Mouse (Mus musculus) lung, postnatal 10 days (tissue): ENCODE measurements at regions not wholly inside any gene's neighbourhood (a gene's known extent, or its start where the extent isn't known, plus 50 kb on each side); places are given as distances from the start of the nearest gene placed in this dataset.

ENCODE experiments used
- DNase-seq: peaks from one replicate; pipeline ENCODE4 v3.0.0; 2021

GRCm38 (mm10) chr9:118204456-118204855 is 54.5 kb upstream of the Cmc1 start:
- DNase-seq, result no peak

DNA sequence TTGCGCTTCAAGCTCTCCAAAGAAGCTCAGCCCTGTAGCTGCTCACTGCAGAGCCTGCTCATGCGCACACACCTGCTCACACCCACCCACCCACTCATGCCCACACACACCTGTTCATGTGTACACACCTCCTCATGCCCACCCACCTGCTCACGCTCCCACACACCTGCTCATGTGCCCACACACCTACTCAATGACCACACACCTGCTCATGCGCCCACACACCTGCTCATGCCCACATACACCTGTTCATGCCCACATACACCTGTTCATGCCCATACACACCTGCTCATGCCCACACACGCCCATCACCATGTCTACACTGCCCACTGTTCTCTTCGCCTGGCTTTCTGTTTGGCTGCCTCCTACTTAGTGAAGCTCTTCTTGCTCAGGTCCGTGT is 56.5 kb upstream of the Cmc1 start:
- DNase-seq, result no peak

DNA sequence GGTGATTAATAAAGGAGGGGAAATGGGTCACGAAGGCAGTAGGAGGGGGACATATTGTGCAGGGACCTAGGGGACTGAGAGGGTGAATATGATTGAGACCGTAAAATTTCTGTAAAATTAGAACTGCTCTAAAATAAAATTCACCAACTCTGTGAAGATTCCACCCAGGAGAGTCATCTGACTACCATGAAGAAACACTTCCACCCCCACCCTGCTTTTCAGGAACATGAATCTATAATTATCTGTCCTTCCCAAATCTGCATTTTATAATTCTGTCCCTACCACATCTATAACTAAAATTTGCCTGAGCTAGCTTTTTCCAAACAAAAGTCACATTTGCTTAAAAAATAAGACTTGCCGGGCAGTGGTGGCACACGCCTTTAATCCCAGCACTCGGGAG is 69.7 kb upstream of the Cmc1 start:
- DNase-seq, result no peak

GRCm38 (mm10) chr9:118221186-118221585 is 71.2 kb upstream of the Cmc1 start:
- no peak for DNase-seq

DNA sequence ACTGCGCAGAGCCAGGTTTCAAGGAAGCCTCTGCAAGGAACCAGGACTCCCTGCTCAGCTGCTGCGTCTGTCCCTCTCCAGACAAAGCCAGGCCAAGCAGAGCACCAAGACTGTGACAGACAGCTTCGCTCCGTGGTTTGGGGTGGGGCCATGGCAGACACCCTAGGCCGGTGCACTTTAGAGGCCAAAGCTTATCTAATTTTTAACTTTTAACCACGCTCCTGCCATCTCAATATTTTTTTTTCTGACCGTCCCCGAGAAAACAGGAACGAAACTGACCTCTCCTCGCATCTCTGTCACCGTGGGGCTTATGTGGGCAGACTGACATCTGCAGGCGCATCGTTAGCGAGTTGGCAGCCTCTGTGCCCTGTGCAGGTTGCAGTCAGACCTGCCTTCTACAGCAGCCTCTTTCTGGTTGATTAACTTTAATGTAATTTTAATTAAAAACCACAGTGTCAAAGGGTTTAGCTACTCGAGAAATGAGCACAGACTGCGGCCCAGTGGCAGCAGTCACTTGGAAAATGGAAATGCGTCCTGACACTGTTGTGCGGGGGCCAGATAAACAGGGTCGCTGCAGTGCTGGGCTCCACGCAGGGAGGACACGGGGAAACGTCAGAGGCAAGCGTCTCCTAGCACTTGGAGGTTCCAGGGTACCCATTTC is 77.6 kb upstream of the Cmc1 start:
- no peak for DNase-seq

DNA sequence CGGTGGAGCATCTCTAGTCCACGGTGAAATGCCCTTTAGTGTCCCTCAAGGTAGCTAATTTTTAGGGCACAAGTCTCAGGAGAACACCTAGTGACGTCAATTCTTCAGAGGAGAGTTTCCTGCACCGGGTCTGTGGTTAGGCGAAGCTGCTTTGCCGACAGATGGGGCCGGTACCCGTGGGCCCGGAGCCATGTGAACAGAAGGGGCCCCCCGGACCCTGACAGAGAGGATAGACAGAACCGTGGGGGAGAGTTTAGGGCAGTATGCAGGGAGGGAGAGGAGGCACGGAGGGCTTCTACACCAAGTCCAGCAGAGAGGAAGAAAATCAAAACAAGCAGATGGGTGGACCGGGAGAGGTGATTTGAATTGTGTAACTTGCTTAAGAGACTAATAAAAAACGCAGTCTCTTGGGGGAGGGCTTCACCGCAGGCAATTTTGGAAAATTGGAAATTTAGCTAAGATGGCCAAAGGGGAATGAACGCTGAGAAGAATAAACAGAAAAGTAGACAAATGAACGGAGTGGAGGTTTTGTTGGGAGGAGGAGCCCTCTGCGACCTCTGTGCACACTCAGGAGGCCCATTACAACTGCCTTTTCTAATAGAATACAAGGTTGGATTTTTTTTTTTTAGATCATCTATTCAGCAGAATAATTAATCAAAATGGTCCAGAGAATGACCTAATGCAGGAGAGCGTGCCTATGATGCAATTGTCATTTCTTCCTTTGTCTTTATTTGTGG is 78.9 kb upstream of the Cmc1 start:
- DNase-seq, result no peak

DNA sequence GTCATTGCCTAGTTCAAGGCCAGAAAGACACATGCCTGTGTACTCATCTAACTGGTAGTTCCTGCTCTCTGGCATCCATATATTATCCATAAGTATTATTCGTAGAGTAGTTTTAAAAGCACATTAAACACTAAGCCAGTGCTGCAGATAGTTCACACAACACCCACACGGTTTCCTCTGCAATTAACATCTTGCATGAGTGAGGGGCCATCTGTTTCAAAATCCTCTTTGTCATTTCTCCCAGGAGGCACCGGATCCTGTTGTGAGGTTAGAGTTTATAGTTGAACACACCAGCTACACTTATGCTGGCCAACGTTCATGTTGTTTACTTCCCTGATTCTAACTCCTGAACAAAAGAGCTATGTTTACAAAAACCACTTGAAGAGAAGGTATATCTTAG is 90.7 kb upstream of the Cmc1 start:
- DNase-seq, result no peak

DNA sequence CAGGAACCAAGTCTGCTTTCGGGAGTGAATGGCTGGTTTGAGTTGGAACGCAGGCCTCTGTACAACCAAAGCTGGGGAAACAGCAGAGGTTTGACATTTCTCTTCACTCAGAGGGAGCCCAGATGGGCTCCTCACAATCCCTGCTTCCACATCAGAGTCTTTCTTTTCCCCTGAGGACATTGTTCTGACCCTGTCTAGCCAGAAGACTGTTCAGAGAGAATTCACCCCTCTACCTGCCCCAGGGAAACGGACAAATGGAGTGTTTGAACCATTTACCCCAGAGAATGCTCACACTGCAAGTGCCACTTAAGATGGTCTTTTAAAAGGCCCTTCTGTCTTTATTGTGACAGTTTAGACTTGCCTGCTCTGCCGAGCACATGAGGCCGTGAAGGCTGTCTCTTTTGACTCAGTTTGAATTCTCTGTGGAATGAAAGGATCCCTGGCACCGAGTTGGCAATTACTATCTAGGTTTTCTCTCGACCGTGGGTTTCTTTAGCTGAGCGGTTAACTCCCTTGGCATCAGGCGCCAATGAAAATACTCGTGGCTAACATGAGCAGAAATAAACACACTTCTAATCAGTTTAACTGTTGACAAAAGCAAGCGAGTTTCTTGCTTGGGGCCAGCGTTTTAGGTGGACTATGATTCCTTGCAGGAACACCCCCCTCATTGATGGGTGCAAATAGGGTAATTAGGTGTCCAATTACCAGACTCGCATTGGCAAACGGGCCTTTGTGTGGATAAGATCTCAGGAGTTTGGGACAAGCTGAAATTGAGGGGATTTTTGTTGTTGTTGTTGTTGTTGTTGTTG is 97.0 kb upstream of the Cmc1 start:
- no peak for DNase-seq

GRCm38 (mm10) chr9:118253829-118254228 is 103.9 kb upstream of the Cmc1 start:
- no peak for DNase-seq

- DNase-seq, result no peak
These were observed 105.3 kb upstream of the Cmc1 start for GRCm38 (mm10) chr9:118255200-118255733.

- no peak for DNase-seq
These were observed 105.8 kb upstream of the Cmc1 start for GRCm38 (mm10) chr9:118255751-118256266.

DNA sequence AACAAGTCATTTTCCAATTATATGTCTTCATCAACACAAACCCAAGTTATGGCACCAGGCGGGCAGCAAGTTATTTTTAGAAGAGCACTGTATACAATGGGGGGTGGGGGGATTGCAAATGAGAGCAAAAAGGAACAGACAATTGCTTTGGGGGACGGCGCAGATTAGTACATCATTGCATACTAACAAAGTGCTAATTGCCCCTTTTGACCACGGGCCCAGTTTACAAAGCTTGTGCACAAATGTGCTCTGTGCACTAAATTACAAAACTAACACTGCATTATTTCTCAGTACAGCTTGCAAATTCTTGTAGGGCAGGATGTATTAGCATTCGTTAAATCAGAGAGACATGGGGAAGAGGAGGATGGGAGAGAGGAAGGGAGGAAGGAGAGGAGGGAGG is 116.3 kb upstream of the Cmc1 start:
- DNase-seq, result no peak

DNA sequence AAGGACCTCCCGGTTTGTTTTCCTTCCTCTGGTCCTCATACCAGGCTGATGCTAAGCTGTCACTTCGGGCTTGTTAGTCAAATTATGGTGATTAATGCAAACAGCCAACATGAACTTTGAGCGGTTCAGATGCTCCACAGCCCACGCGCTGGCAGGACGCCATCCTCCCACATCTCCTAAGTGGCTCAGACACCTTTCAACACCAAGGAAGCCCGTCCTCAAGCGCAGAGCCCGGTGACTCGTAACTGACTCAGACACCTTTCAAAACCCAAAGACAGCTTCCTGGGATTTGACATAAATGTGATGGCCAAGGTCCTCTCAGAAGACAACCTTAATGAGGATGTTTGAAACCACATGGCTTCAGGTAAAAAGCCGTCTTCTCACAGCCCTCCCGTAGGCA is 121.7 kb upstream of the Cmc1 start:
- no peak for DNase-seq

DNA sequence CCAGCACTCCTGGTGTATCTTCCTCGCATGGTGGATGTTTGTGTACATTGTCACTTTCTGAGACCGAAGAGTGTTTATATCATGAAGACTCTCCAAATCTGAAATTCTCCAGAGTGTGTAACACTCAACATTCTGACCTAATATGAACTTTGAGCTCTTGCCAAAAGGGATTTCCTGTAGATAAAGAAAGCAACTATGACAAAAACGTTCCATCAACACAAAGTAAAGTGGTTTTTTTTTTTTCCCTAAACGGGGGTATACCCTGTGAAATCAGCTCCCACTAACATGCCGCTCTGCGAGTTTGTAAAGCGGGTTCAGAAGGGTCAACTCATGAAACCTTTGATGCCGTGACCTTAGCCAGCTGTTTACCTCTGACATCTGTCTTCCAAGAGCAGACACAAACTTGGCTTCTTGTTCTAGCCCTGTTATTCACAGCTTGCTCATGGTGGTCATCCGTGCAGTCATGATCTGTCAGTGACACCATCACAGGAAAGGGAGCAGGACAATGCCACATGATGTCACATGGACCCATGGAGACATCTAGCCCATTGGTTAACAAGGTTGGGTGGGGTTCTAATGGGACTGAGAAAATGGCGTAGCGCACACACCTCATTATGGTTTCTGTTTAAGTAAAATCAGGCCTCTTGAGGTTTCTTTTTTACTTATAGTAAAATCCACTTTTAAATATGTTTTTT is 122.9 kb upstream of the Cmc1 start:
- DNase-seq, result peak; percentile 31

DNA sequence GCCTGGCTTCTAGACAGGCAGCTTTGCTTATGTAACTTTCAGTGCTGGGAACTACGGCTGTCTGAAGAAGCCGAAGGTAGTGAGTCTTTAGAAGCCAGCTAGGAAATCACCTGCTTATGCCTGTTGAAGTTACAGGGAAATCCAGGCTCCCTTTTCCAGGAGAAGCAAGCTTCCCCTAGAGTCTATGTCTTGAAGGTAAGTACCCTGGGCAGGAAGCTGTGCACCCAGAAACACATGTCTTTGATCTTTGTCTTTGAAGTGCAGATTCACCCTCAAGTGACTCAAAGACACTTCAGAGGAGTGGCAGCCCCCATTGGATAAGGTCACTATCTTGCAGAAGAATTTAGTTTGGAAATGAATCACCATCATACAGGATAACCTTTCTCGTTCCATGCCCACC is 135.5 kb upstream of the Cmc1 start:
- no peak for DNase-seq

DNA sequence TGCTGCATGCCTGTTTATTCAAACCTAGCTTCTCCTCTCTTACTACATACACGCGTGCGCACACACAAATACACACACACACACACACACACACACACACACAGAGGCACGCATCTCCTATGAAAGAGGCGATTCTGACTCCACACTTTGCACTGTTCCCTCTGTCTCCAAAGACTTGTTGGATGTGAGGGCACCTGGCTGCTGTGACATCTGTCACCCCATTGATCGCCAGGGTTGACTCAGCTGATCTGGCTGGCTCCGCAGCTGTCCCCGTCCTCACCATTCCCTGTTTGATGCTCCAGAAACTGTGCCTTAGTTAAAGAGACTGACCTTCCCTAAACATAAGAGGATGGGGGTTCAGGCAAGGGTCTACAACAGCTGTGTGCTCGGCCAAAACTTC is 137.6 kb upstream of the Cmc1 start:
- no peak for DNase-seq

- no peak for DNase-seq
These were observed 142.9 kb upstream of the Cmc1 start for GRCm38 (mm10) chr9:118292836-118293235.

GRCm38 (mm10) chr9:118294011-118294410 is 144.0 kb upstream of the Cmc1 start:
- no peak for DNase-seq

GRCm38 (mm10) chr9:118302785-118303384 is 152.9 kb upstream of the Cmc1 start:
- DNase-seq, result peak; percentile 11

- no peak for DNase-seq
These were observed 159.5 kb upstream of the Eomes start for GRCm38 (mm10) chr9:118318357-118319140.

GRCm38 (mm10) chr9:118323796-118324195 is 154.2 kb upstream of the Eomes start:
- DNase-seq, result no peak

DNA sequence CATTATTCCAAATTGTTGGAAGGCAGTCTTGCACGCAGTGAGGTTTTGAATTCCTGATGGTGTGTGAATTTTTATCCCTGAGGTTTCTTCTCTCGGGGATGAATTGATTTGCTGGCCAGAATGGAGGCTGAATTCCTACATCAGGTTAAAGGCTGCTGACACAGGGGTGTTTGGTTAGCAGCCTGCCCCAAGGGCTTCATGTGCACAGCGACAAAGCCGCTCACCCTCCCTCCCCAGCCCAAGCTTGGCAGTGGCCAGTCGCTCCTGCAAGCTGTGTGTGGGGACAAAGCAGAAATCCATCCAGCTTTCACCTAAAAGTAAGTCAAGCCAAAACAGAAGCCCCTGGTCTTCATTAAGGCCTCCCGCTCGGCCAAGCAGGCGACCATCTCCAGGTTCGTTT is 151.4 kb upstream of the Eomes start:
- no peak for DNase-seq
